Mouse (Mus musculus): ENCODE measurements around the gene Tarsl2. TPM values are rescaled to one million over a fixed set of nuclear protein-coding genes. Genes with fewer than 3 reads are reported as not detected.

The Tarsl2 gene
- total and polyA plus RNA-seq, 3 experiments: 9.8 to 33.4 (median 29.8) TPM

GRCm38 (mm10) chr7:65693301-65693821 is 48.7 kb downstream of the Tarsl2 start:
- peak; percentile 92 to 96 for DNase-seq
- intact Hi-C loops (cut with DNase I): loop anchor here (5.0 kb wide), 1 partner anchor 51 kb away; the partner anchor contains the start of gene Tarsl2
- no peaks in the 10 kb centered on the region for H3K79me2 ChIP-seq (replicated peaks; ENCODE audit: control insufficient read depth, insufficient read depth, low read length)
- peak overlapping the region; percentile 93 for H3K9ac ChIP-seq (ENCODE audit: low read depth, low read length)
- peak overlapping the region; percentile 99 for H3K4me3 ChIP-seq
- peak overlapping the region; percentile 85 for H3K27ac ChIP-seq
- WGBS: under 1% methylated on average over 52 of the region's 52 CpGs
- H3K36me3 ChIP-seq (ENCODE audit: control insufficient read depth, insufficient read depth, low read length): peaks cover 4% of the 10 kb centered on the region
- no peaks in the 10 kb centered on the region for H3K27me3 ChIP-seq (ENCODE audit: control insufficient read depth, insufficient read depth, low read length)
- no peaks in the 10 kb centered on the region; the same call in 1 of the 2 replicates for H3K4me1 ChIP-seq (ENCODE audit: control insufficient read depth, insufficient read depth, low read length)
- TF ChIP-seq POLR2A (IDR thresholded peaks at IDR 0.05; ENCODE audit: insufficient read depth, low read depth, low read length) (peak; percentile 74), EP300 (IDR thresholded peaks at IDR 0.05; ENCODE audit: insufficient read depth, low read depth, low read length) (no peak), CTCF (IDR thresholded peaks at IDR 0.05) (peak; percentile 20; the same call in 1 of the 2 replicates)

- intact Hi-C loops (cut with DNase I): no loop called here
- Histone ChIP-seq H3K27me3 (ENCODE audit: control insufficient read depth, insufficient read depth, low read length) (no peaks in the 10 kb centered on the region), H3K4me3 (no peak overlapping the region), H3K36me3 (ENCODE audit: control insufficient read depth, insufficient read depth, low read length) (peaks cover 4% of the 10 kb centered on the region), H3K79me2 (replicated peaks; ENCODE audit: control insufficient read depth, insufficient read depth, low read length) (no peaks in the 10 kb centered on the region), H3K4me1 (ENCODE audit: control insufficient read depth, insufficient read depth, low read length) (no peaks in the 10 kb centered on the region; the same call in 1 of the 2 replicates), H3K9ac (ENCODE audit: low read depth, low read length) (no peak overlapping the region), H3K27ac (no peak overlapping the region)
- WGBS: 51% methylated on average over 2 of the region's 2 CpGs
- TF ChIP-seq CTCF (IDR thresholded peaks at IDR 0.05) (peak; percentile 63), POLR2A (IDR thresholded peaks at IDR 0.05; ENCODE audit: insufficient read depth, low read depth, low read length) (no peak)
- no peak for DNase-seq
Observed at GRCm38 (mm10) chr7:65696450-65696849, 51.8 kb downstream of the Tarsl2 start.

- Histone ChIP-seq H3K9ac (ENCODE audit: low read depth, low read length) (no peak overlapping the region), H3K27ac (no peak overlapping the region), H3K4me3 (no peak overlapping the region), H3K79me2 (replicated peaks; ENCODE audit: control insufficient read depth, insufficient read depth, low read length) (no peaks in the 10 kb centered on the region), H3K27me3 (ENCODE audit: control insufficient read depth, insufficient read depth, low read length) (no peaks in the 10 kb centered on the region), H3K4me1 (ENCODE audit: control insufficient read depth, insufficient read depth, low read length) (no peaks in the 10 kb centered on the region), H3K36me3 (ENCODE audit: control insufficient read depth, insufficient read depth, low read length) (no peaks in the 10 kb centered on the region)
- no peak for TF ChIP-seq POLR2A (IDR thresholded peaks at IDR 0.05; ENCODE audit: insufficient read depth, low read depth, low read length)
- TF ChIP-seq CTCF (IDR thresholded peaks at IDR 0.05): no peak
- no peak for TF ChIP-seq EP300 (IDR thresholded peaks at IDR 0.05; ENCODE audit: insufficient read depth, low read depth, low read length)
- WGBS: 86% methylated on average over 7 of the region's 7 CpGs
- intact Hi-C loops (cut with DNase I): loop anchor here (10.0 kb wide), 2 partner anchors 133 to 163 kb away; partner anchors contain the start of gene Pcsk6
- no peak for DNase-seq
Observed at GRCm38 (mm10) chr7:65702076-65702475, 57.4 kb downstream of the Tarsl2 start.

GRCm38 (mm10) chr7:65704818-65705242 is 60.1 kb downstream of the Tarsl2 start:
- intact Hi-C loops (cut with DNase I): loop anchor here (1.0 to 10.0 kb wide), 4 partner anchors 130 to 349 kb away; partner anchors contain the start of gene Pcsk6
- Histone ChIP-seq H3K79me2 (replicated peaks; ENCODE audit: control insufficient read depth, insufficient read depth, low read length) (no peaks in the 10 kb centered on the region), H3K27ac (no peak overlapping the region), H3K36me3 (ENCODE audit: control insufficient read depth, insufficient read depth, low read length) (no peaks in the 10 kb centered on the region), H3K9ac (ENCODE audit: low read depth, low read length) (peak overlapping the region; percentile 32; the same call in 1 of the 2 replicates), H3K4me3 (peak overlapping the region; percentile 42), H3K27me3 (ENCODE audit: control insufficient read depth, insufficient read depth, low read length) (no peaks in the 10 kb centered on the region), H3K4me1 (ENCODE audit: control insufficient read depth, insufficient read depth, low read length) (no peaks in the 10 kb centered on the region)
- WGBS: 3% methylated on average over 10 of the region's 10 CpGs
- TF ChIP-seq CTCF (IDR thresholded peaks at IDR 0.05) (peak; percentile 99; the same call in 1 of the 2 replicates), POLR2A (IDR thresholded peaks at IDR 0.05; ENCODE audit: insufficient read depth, low read depth, low read length) (no peak), EP300 (IDR thresholded peaks at IDR 0.05; ENCODE audit: insufficient read depth, low read depth, low read length) (peak; percentile 80)
- peak; percentile 68 to 87 for DNase-seq

- no peak for DNase-seq
- H3K4me1 ChIP-seq (ENCODE audit: control insufficient read depth, insufficient read depth, low read length): no peaks in the 10 kb centered on the region
- no peaks in the 10 kb centered on the region for H3K36me3 ChIP-seq (ENCODE audit: control insufficient read depth, insufficient read depth, low read length)
- H3K4me3 ChIP-seq: no peak overlapping the region
- intact Hi-C loops (cut with DNase I): loop anchor here (10.0 kb wide), 2 partner anchors 126 to 156 kb away; partner anchors contain the start of gene Pcsk6
- H3K27ac ChIP-seq: no peak overlapping the region
- no peaks in the 10 kb centered on the region for H3K79me2 ChIP-seq (replicated peaks; ENCODE audit: control insufficient read depth, insufficient read depth, low read length)
- H3K27me3 ChIP-seq (ENCODE audit: control insufficient read depth, insufficient read depth, low read length): no peaks in the 10 kb centered on the region
- WGBS: 96% methylated on average over 1 of the region's 1 CpGs
- no peak for TF ChIP-seq CTCF (IDR thresholded peaks at IDR 0.05)
- no peak for TF ChIP-seq EP300 (IDR thresholded peaks at IDR 0.05; ENCODE audit: insufficient read depth, low read depth, low read length)
- no peak for TF ChIP-seq POLR2A (IDR thresholded peaks at IDR 0.05; ENCODE audit: insufficient read depth, low read depth, low read length)
- no peak overlapping the region for H3K9ac ChIP-seq (ENCODE audit: low read depth, low read length)
Observed at GRCm38 (mm10) chr7:65708506-65708905, 63.8 kb downstream of the Tarsl2 start.

- TF ChIP-seq EP300 (IDR thresholded peaks at IDR 0.05; ENCODE audit: insufficient read depth, low read depth, low read length) (no peak), CTCF (IDR thresholded peaks at IDR 0.05) (no peak), POLR2A (IDR thresholded peaks at IDR 0.05; ENCODE audit: insufficient read depth, low read depth, low read length) (no peak)
- Histone ChIP-seq H3K79me2 (replicated peaks; ENCODE audit: control insufficient read depth, insufficient read depth, low read length) (no peaks in the 10 kb centered on the region), H3K4me3 (no peak overlapping the region), H3K36me3 (ENCODE audit: control insufficient read depth, insufficient read depth, low read length) (no peaks in the 10 kb centered on the region), H3K27ac (no peak overlapping the region), H3K27me3 (ENCODE audit: control insufficient read depth, insufficient read depth, low read length) (no peaks in the 10 kb centered on the region), H3K9ac (ENCODE audit: low read depth, low read length) (no peak overlapping the region), H3K4me1 (ENCODE audit: control insufficient read depth, insufficient read depth, low read length) (no peaks in the 10 kb centered on the region)
- WGBS: 72% methylated on average over 3 of the region's 3 CpGs
- no peak for DNase-seq
- intact Hi-C loops (cut with DNase I): no loop called here
Observed at GRCm38 (mm10) chr7:65710301-65710700, 65.6 kb downstream of the Tarsl2 start.

Data from heart, adult 2 months (tissue).